Mouse (Mus musculus): Measurements from ENCODE around the gene Nmnat2. TPM values are rescaled to one million over a fixed set of nuclear protein-coding genes. Genes with fewer than 3 reads are reported as not detected.

Nmnat2 gene
- polyA plus RNA-seq, 1 experiment from 2014 or later: 3.8 TPM

GRCm38 (mm10) chr1:153010353-153011351 is 55.9 kb downstream of the Nmnat2 start:
- no peak overlapping the region for H3K4me2 ChIP-seq (ENCODE audit: low read depth, low read length)
- peaks cover 22% of the 10 kb centered on the region for H3K4me1 ChIP-seq (replicated peaks; ENCODE audit: control insufficient read depth, insufficient read depth, low read length)
- H3K27ac ChIP-seq (ENCODE audit: low read length): no peak overlapping the region
- WGBS: 64% methylated on average over 13 of the region's 13 CpGs
- H3K27me3 ChIP-seq (ENCODE audit: control insufficient read depth, insufficient read depth, low read depth, low read length): no peaks in the 10 kb centered on the region
- no peak overlapping the region for H3K4me3 ChIP-seq (ENCODE audit: low read length)
- H3K9ac ChIP-seq (ENCODE audit: low read length): no peak overlapping the region
- ATAC-seq (ENCODE audit: low read depth): no peak
- H3K36me3 ChIP-seq (ENCODE audit: control insufficient read depth, insufficient read depth, low read length): no peaks in the 10 kb centered on the region
- no peaks in the 10 kb centered on the region for H3K9me3 ChIP-seq (ENCODE audit: control insufficient read depth, low read length)

- WGBS: 85% methylated on average over 6 of the region's 6 CpGs
- ATAC-seq (ENCODE audit: low read depth): no peak
- Histone ChIP-seq H3K27me3 (ENCODE audit: control insufficient read depth, insufficient read depth, low read depth, low read length) (no peaks in the 10 kb centered on the region), H3K4me2 (ENCODE audit: low read depth, low read length) (no peak overlapping the region), H3K27ac (ENCODE audit: low read length) (no peak overlapping the region), H3K36me3 (ENCODE audit: control insufficient read depth, insufficient read depth, low read length) (no peaks in the 10 kb centered on the region), H3K9ac (ENCODE audit: low read length) (no peak overlapping the region), H3K4me1 (replicated peaks; ENCODE audit: control insufficient read depth, insufficient read depth, low read length) (peaks cover 19% of the 10 kb centered on the region), H3K9me3 (ENCODE audit: control insufficient read depth, low read length) (no peaks in the 10 kb centered on the region), H3K4me3 (ENCODE audit: low read length) (no peak overlapping the region)
These were observed 56.8 kb downstream of the Nmnat2 start for GRCm38 (mm10) chr1:153011544-153011943.

DNA sequence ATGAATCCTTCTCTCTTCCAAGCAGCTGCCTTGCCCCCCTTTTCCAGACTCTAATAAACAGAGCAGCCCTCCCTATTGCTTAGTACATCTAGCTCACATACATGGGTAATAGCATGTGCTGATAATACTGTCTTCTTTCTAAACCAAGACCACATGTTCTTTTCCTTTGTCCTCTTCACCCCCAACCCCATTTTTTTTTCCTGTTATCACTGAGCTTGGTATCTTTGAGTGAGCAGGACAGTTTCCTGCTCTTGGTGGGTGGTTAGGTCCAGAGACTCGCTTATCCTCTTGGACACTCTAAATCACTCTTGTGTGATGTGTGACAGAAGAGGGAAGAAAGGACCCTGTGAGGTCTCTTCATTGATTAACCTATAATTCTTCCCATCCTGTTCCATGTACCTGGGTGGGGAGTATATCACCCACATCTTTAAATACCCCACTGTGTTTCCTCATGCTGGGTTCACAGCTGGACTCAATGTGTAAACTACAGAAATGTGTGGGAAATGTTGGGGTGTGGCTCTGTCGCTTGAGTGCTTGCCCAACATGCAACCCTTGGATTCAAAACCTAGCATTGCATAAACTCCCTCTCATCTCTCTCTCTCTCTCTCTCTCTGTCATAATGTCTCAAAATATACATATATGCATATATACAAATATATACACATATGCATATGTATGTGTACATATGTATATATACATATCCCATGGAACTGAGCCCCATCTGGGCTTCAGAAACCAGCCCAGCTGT is 58.9 kb downstream of the Nmnat2 start:
- peak overlapping the region; percentile 96 for H3K27ac ChIP-seq (ENCODE audit: low read length)
- 39% methylated on average over 2 of the region's 2 CpGs for WGBS
- H3K4me1 ChIP-seq (replicated peaks; ENCODE audit: control insufficient read depth, insufficient read depth, low read length): peaks cover 19% of the 10 kb centered on the region
- H3K36me3 ChIP-seq (ENCODE audit: control insufficient read depth, insufficient read depth, low read length): no peaks in the 10 kb centered on the region
- no peak overlapping the region for H3K9ac ChIP-seq (ENCODE audit: low read length)
- peak; percentile 44 for ATAC-seq (ENCODE audit: low read depth)
- H3K27me3 ChIP-seq (ENCODE audit: control insufficient read depth, insufficient read depth, low read depth, low read length): no peaks in the 10 kb centered on the region
- H3K9me3 ChIP-seq (ENCODE audit: control insufficient read depth, low read length): no peaks in the 10 kb centered on the region
- no peak overlapping the region for H3K4me3 ChIP-seq (ENCODE audit: low read length)
- no peak overlapping the region for H3K4me2 ChIP-seq (ENCODE audit: low read depth, low read length)

GRCm38 (mm10) chr1:153014431-153015186 is 59.8 kb downstream of the Nmnat2 start:
- peak; percentile 94 for ATAC-seq (ENCODE audit: low read depth)
- WGBS: 18% methylated on average over 14 of the region's 14 CpGs
- peaks cover 19% of the 10 kb centered on the region for H3K4me1 ChIP-seq (replicated peaks; ENCODE audit: control insufficient read depth, insufficient read depth, low read length)
- no peaks in the 10 kb centered on the region for H3K27me3 ChIP-seq (ENCODE audit: control insufficient read depth, insufficient read depth, low read depth, low read length)
- no peak overlapping the region for H3K4me2 ChIP-seq (ENCODE audit: low read depth, low read length)
- H3K9me3 ChIP-seq (ENCODE audit: control insufficient read depth, low read length): no peaks in the 10 kb centered on the region
- H3K36me3 ChIP-seq (ENCODE audit: control insufficient read depth, insufficient read depth, low read length): no peaks in the 10 kb centered on the region
- peak overlapping the region; percentile 96 for H3K27ac ChIP-seq (ENCODE audit: low read length)
- no peak overlapping the region for H3K4me3 ChIP-seq (ENCODE audit: low read length)
- H3K9ac ChIP-seq (ENCODE audit: low read length): peak overlapping the region; percentile 44

- Histone ChIP-seq H3K9me3 (ENCODE audit: control insufficient read depth, low read length) (no peaks in the 10 kb centered on the region), H3K4me1 (replicated peaks; ENCODE audit: control insufficient read depth, insufficient read depth, low read length) (peaks cover 19% of the 10 kb centered on the region), H3K4me2 (ENCODE audit: low read depth, low read length) (no peak overlapping the region), H3K9ac (ENCODE audit: low read length) (no peak overlapping the region), H3K27me3 (ENCODE audit: control insufficient read depth, insufficient read depth, low read depth, low read length) (no peaks in the 10 kb centered on the region), H3K36me3 (ENCODE audit: control insufficient read depth, insufficient read depth, low read length) (no peaks in the 10 kb centered on the region), H3K4me3 (ENCODE audit: low read length) (no peak overlapping the region), H3K27ac (ENCODE audit: low read length) (peak overlapping the region; percentile 62)
- ATAC-seq (ENCODE audit: low read depth): no peak
- WGBS: 51% methylated on average over 11 of the region's 11 CpGs
These were observed 61.8 kb downstream of the Nmnat2 start for GRCm38 (mm10) chr1:153016465-153017163.

DNA sequence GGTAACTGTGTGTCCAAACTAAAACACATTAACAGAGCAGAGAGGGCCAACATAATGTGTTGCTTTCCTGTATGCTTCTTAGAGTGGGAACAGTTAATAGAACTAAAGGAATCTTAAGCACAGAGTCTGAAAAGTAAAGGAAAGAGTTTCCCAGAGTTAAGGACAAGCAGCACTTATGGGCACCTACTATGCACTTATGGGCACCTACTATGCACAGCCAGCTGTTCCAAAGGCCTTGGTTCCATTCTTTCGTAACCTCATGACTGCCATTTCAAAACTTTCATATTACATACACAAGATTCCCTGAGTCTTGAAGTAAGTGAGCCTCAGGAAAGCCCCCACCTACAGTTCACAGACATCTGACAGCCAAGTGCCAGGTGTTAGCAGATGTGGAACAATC is 64.3 kb downstream of the Nmnat2 start:
- H3K27ac ChIP-seq (ENCODE audit: low read length): no peak overlapping the region
- no peak overlapping the region for H3K4me3 ChIP-seq (ENCODE audit: low read length)
- H3K36me3 ChIP-seq (ENCODE audit: control insufficient read depth, insufficient read depth, low read length): no peaks in the 10 kb centered on the region
- H3K4me2 ChIP-seq (ENCODE audit: low read depth, low read length): no peak overlapping the region
- H3K27me3 ChIP-seq (ENCODE audit: control insufficient read depth, insufficient read depth, low read depth, low read length): no peaks in the 10 kb centered on the region
- H3K4me1 ChIP-seq (replicated peaks; ENCODE audit: control insufficient read depth, insufficient read depth, low read length): peaks cover 14% of the 10 kb centered on the region
- no peak overlapping the region for H3K9ac ChIP-seq (ENCODE audit: low read length)
- no peak for ATAC-seq (ENCODE audit: low read depth)
- 94% methylated on average over 1 of the region's 1 CpGs for WGBS
- H3K9me3 ChIP-seq (ENCODE audit: control insufficient read depth, low read length): no peaks in the 10 kb centered on the region

- H3K4me1 ChIP-seq (replicated peaks; ENCODE audit: control insufficient read depth, insufficient read depth, low read length): peaks cover 9% of the 10 kb centered on the region
- H3K9ac ChIP-seq (ENCODE audit: low read length): no peak overlapping the region
- H3K27ac ChIP-seq (ENCODE audit: low read length): no peak overlapping the region
- ATAC-seq (ENCODE audit: low read depth): no peak
- WGBS: 59% methylated on average over 3 of the region's 3 CpGs
- H3K27me3 ChIP-seq (ENCODE audit: control insufficient read depth, insufficient read depth, low read depth, low read length): no peaks in the 10 kb centered on the region
- no peaks in the 10 kb centered on the region for H3K9me3 ChIP-seq (ENCODE audit: control insufficient read depth, low read length)
- H3K36me3 ChIP-seq (ENCODE audit: control insufficient read depth, insufficient read depth, low read length): no peaks in the 10 kb centered on the region
- H3K4me2 ChIP-seq (ENCODE audit: low read depth, low read length): no peak overlapping the region
- H3K4me3 ChIP-seq (ENCODE audit: low read length): no peak overlapping the region
These were observed 64.8 kb downstream of the Nmnat2 start for GRCm38 (mm10) chr1:153019623-153020022.

- Histone ChIP-seq H3K4me2 (ENCODE audit: low read depth, low read length) (no peak overlapping the region), H3K9me3 (ENCODE audit: control insufficient read depth, low read length) (no peaks in the 10 kb centered on the region), H3K9ac (ENCODE audit: low read length) (no peak overlapping the region), H3K27ac (ENCODE audit: low read length) (no peak overlapping the region), H3K4me3 (ENCODE audit: low read length) (no peak overlapping the region), H3K36me3 (ENCODE audit: control insufficient read depth, insufficient read depth, low read length) (no peaks in the 10 kb centered on the region), H3K4me1 (replicated peaks; ENCODE audit: control insufficient read depth, insufficient read depth, low read length) (no peaks in the 10 kb centered on the region), H3K27me3 (ENCODE audit: control insufficient read depth, insufficient read depth, low read depth, low read length) (no peaks in the 10 kb centered on the region)
- no peak for ATAC-seq (ENCODE audit: low read depth)
- WGBS: 25% methylated on average over 7 of the region's 7 CpGs
These were observed 66.3 kb downstream of the Nmnat2 start for GRCm38 (mm10) chr1:153021034-153021638.
